Mouse (Mus musculus) G1E (cell line): Measurements from ENCODE around the gene Nars2.

Source experiments
- CTCF ChIP-seq: IDR thresholded peaks from 2 replicates; pipeline ENCODE4 v1.5.1; 2012; ENCODE audit warnings: low read depth, low read length, inconsistent platforms, mixed read lengths
- TAL1 ChIP-seq: conservative IDR thresholded peaks from 2 replicates; pipeline ENCODE4 v1.6.1; 2012; ENCODE audit warnings: low read depth, low read length, inconsistent platforms, mixed read lengths

- TF ChIP-seq CTCF (no peak), TAL1 (no peak)
These were observed at the start of gene Nars2 for GRCm38 (mm10) chr7:96951281-96952051.
